Mouse (Mus musculus) intestine, postnatal 0 days (tissue): ENCODE data around the gene Svopl. TPM values are rescaled to one million over a fixed set of nuclear protein-coding genes. Genes with fewer than 3 reads are reported as not detected.

Experiments used
- ATAC-seq: fragments of 200-750 bp; cut with Nextera tagmentation; 2 replicates; pipeline ENCODE4 v1.8.0; 2017; ENCODE audit warnings: mild to moderate bottlenecking, moderate TSS enrichment, moderate library complexity
- H3K27ac ChIP-seq: fragments of 300-500 bp; sonication (generic); 2 replicates; pipeline ENCODE4 v1.5.1; 2014; ENCODE audit warnings: mild to moderate bottlenecking, low read depth, low read length, moderate library complexity
- H3K27me3 ChIP-seq: fragments of 300-500 bp; sonication (generic); replicated peaks from 2 replicates; pipeline ENCODE4 v1.6.1; 2014; ENCODE audit warnings: low read length, mixed read lengths; ENCODE audit not compliant: control insufficient read depth, insufficient read depth
- H3K36me3 ChIP-seq: fragments of 300-500 bp; sonication (generic); 2 replicates; pipeline ENCODE4 v1.6.1; 2014; ENCODE audit warnings: mild to moderate bottlenecking, moderate library complexity; ENCODE audit not compliant: control insufficient read depth, insufficient read depth
- H3K4me1 ChIP-seq: fragments of 300-500 bp; sonication (generic); replicated peaks from 2 replicates; pipeline ENCODE4 v1.6.1; 2014; ENCODE audit warnings: antibody characterized with exemption, low read length, mixed read lengths; ENCODE audit not compliant: control insufficient read depth, insufficient read depth
- H3K4me2 ChIP-seq: fragments of 300-500 bp; sonication (generic); replicated peaks from 2 replicates; pipeline ENCODE4 v1.6.1; 2014; ENCODE audit warnings: low read depth, mild to moderate bottlenecking, moderate library complexity
- H3K4me3 ChIP-seq: fragments of 300-500 bp; sonication (generic); 2 replicates; pipeline ENCODE4 v1.5.1; 2014; ENCODE audit warnings: low read depth, low read length
- H3K9ac ChIP-seq: fragments of 300-500 bp; sonication (generic); 2 replicates; pipeline ENCODE4 v1.6.1; 2014; ENCODE audit warnings: mild to moderate bottlenecking, low read depth, low read length
- H3K9me3 ChIP-seq: fragments of 300-500 bp; sonication (generic); 2 replicates; pipeline ENCODE4 v1.6.1; 2016; ENCODE audit warnings: mixed run types; ENCODE audit not compliant: control insufficient read depth
- CTCF ChIP-seq: sonication (generic); IDR thresholded peaks from 2 replicates; pipeline ENCODE4 v1.5.1; 2016; ENCODE audit warnings: low read depth, mild to moderate bottlenecking, control low read depth, antibody characterized with exemption, moderate library complexity
- WGBS: fragments of 180-500 bp; shearing (Covaris S2); extraction: QIAGEN DNeasy Blood & Tissue Kit; methylation state at CpG from one replicate; pipeline ENCODE4 v1.1.7; 2014; 5-methylcytosine and 5-hydroxymethylcytosine counted together
- polyA plus RNA-seq: library from polyadenylated mRNA; unstranded; fragments of >200 nt; fragmentation: Nextera tagmentation; extraction: Ambion mirVana; gene quantifications from 2 replicates; pipeline ENCODE4 v1.2.1, GENCODE M21; 2015

Svopl gene
- 0.68 and 0.94 TPM in 2 replicates for polyA plus RNA-seq

DNA sequence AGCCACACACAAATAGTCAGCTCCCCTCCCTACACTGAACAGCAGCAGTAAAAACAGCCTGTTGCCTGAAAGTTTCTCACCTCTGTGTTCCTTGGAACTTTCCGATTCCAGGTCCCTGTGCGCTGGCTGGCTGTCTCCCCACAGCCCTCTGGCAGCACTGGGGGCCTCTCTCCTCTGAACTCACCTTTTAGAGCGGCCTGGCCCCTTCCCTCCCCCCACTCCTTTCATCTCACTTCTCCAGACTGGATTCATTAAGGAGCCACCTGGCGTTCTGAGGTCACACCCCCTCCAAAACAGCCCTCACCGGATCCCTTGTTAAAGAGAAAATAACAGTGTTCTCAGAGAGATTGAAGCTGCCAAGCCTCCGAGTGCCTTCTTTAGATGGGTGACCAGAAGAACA lies at the start of gene Svopl:
Svopl (minus strand) TSS at position 159 of the 400 bp plus-strand sequence.
- no peak for TF ChIP-seq CTCF
- no peak within 1 kb of the TSS for H3K27ac ChIP-seq
- WGBS, result 42% methylated on average over 6 of the region's 6 CpGs
- no peak within 1 kb of the TSS for H3K4me3 ChIP-seq
- H3K9me3 ChIP-seq, result no peaks in the 10 kb centered on the region
- H3K4me2 ChIP-seq, result no peak within 1 kb of the TSS
- ATAC-seq, result no peak
- no peaks in the 10 kb centered on the region for H3K4me1 ChIP-seq
- H3K9ac ChIP-seq, result no peak within 1 kb of the TSS
- H3K27me3 ChIP-seq, result no peaks in the 10 kb centered on the region
- no peaks in the 10 kb centered on the region for H3K36me3 ChIP-seq

DNA sequence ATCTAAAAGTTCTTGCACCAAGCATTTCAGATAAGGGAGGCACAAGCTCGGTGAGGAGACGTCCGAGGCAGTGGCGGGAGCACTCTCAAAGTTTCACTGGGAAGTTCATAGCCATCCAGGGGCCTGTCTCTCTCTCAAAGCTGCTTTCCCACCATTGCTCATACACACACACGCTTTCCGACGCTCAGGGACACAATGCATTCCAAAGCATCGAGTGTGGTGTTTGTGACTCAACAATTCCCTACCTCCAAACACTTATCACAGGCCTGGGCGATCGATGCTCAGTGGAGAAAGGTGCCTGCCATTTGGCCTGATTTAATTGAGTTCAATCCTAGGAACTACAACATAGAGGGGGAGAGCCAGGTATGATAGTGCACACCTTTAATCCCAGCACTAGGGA lies 47.9 kb upstream of the Svopl start:
- Histone ChIP-seq H3K4me3 (no peak overlapping the region), H3K4me2 (no peak overlapping the region), H3K9ac (no peak overlapping the region), H3K27me3 (no peaks in the 10 kb centered on the region), H3K9me3 (no peaks in the 10 kb centered on the region), H3K4me1 (peaks cover 5% of the 10 kb centered on the region; the same call in 1 of the 2 replicates), H3K27ac (no peak overlapping the region), H3K36me3 (no peaks in the 10 kb centered on the region)
- no peak for ATAC-seq
- 85% methylated on average over 10 of the region's 10 CpGs for WGBS
- no peak for TF ChIP-seq CTCF

DNA sequence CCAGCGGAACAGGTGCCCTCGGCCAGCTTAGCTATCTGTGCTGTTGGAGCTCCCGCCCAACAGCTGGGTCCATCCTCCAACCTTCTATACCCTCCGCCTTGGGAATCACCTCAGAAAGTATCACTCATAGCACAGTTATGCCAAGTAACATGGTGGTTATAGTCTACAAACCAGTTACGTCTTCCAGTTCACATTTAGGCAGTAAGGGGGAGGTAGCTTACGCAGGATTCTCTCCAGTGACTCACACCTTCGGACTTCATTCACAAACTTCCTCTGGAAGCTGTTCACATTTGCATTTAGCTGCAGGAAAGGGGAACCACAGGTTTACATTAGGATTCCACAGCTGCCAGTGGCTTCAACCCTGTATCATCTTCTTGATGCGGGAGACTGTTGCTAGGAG lies 45.7 kb upstream of the Svopl start:
- ATAC-seq, result no peak
- TF ChIP-seq CTCF, result no peak

DNA sequence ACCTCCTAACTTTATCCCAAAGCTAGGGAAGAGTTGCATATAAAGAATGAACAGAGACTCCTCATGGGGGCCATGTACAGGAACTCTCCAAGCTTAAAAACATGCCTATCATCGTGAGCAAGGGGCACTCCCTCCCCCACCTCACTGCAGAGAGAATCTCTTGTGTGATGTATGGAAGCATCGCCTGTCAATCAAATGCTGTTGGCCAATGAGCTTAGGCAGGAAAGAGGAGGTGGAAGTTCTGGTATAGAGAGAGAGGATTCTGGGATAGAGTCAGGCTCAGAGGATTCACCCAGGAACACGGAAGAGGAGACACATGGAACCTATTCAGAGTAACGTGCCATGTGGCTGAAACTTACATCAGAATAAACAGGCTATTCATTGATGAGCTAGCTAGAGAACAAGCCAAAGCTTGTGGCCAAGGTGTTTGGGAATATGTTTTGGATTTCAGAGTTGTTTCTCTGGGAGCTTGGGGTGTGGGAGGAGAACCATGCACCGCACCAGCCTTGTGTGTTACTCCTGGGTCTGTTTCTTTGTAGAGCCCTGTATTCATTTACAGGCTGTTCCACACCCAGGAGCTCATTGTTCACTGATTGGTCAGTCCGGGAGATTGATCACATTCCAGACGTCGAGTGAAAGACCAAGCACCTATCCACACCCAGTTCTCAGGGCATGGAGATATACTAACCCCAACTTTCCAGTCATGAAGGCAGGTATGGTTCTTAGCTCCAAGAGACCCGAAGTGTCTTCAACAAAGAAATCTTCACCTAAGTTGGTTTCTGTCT lies 40.6 kb upstream of the Svopl start:
- no peak for ATAC-seq
- no peaks in the 10 kb centered on the region for H3K27me3 ChIP-seq
- no peaks in the 10 kb centered on the region for H3K4me1 ChIP-seq
- no peak overlapping the region for H3K4me3 ChIP-seq
- no peak overlapping the region for H3K27ac ChIP-seq
- no peak for TF ChIP-seq CTCF
- WGBS, result 59% methylated on average over 9 of the region's 9 CpGs
- H3K36me3 ChIP-seq, result no peaks in the 10 kb centered on the region
- no peak overlapping the region for H3K4me2 ChIP-seq
- H3K9me3 ChIP-seq, result no peaks in the 10 kb centered on the region
- H3K9ac ChIP-seq, result no peak overlapping the region

More for the DNA sequence above, 45.7 kb upstream of the Svopl start:
- no peak overlapping the region for H3K4me3 ChIP-seq
- peaks cover 5% of the 10 kb centered on the region; the same call in 1 of the 2 replicates for H3K4me1 ChIP-seq
- no peaks in the 10 kb centered on the region for H3K9me3 ChIP-seq
- H3K9ac ChIP-seq, result no peak overlapping the region
- H3K27me3 ChIP-seq, result no peaks in the 10 kb centered on the region
- no peaks in the 10 kb centered on the region for H3K36me3 ChIP-seq
- no peak overlapping the region for H3K27ac ChIP-seq
- WGBS, result 89% methylated on average over 8 of the region's 8 CpGs
- H3K4me2 ChIP-seq, result no peak overlapping the region

DNA sequence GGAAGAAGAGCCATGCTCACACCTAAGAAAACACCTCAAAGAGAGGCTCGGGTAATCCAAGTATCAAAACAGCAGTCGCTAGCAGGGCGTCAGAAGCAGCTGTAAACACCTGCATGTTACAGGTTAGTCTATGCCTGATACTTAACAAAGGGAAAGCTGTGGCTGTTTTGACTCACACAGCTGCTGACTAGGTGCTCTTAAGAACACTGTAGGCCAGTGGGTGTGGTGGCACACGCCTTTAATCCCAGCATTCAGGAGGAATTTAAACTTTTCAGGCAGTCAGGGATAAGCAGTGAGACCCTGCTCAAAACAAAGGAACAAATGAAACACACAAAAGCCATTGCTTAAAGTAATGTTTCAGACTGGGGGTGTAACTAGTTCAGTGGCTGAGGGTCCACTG lies 36.4 kb upstream of the Svopl start:
- WGBS, result 46% methylated on average over 4 of the region's 4 CpGs
- H3K27ac ChIP-seq, result no peak overlapping the region
- no peaks in the 10 kb centered on the region for H3K27me3 ChIP-seq
- H3K4me3 ChIP-seq, result no peak overlapping the region
- H3K9ac ChIP-seq, result no peak overlapping the region
- H3K4me1 ChIP-seq, result no peaks in the 10 kb centered on the region
- no peaks in the 10 kb centered on the region for H3K36me3 ChIP-seq
- no peak for ATAC-seq
- no peaks in the 10 kb centered on the region for H3K9me3 ChIP-seq
- no peak overlapping the region for H3K4me2 ChIP-seq
- TF ChIP-seq CTCF, result no peak

DNA sequence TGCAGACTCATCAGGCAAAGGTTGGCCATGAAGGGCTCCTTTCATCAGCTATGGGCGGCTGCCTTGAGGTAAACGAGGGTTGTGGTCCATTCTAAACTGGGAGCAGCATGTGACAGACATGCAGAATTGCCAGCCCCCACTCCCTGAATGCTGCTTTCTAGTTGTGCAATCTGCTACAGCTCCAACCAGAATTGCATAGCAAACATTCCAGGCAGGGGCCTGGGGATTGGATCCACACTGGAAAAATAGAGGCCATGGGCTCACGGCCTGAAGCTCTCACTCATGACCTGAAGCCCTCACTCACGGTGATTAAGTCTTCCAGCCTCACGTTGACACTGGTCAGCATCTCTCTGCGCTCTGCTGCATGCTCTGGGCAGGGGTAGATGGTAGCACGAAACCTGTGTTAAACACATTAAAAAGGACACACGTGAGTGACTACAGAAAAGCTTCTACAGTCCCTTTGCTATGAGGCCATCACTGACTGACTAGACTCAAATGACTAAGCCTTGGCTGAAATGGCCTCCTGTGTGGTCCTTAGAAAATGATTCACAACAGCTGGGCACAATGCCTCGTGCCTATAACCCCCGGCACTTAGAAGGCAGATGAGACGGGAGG lies 35.0 kb upstream of the Svopl start:
- Histone ChIP-seq H3K4me2 (no peak overlapping the region), H3K4me1 (no peaks in the 10 kb centered on the region), H3K27ac (no peak overlapping the region), H3K36me3 (no peaks in the 10 kb centered on the region), H3K27me3 (no peaks in the 10 kb centered on the region), H3K9ac (no peak overlapping the region), H3K4me3 (no peak overlapping the region), H3K9me3 (no peaks in the 10 kb centered on the region)
- ATAC-seq, result no peak
- TF ChIP-seq CTCF, result no peak
- WGBS, result 53% methylated on average over 11 of the region's 11 CpGs
